Mouse (Mus musculus) stomach, postnatal 0 days (tissue): Measurements from ENCODE around the gene Ppp2r2c.

Source experiments
- CTCF ChIP-seq: IDR thresholded peaks from 2 replicates; pipeline ENCODE4 v1.5.1; 2016; ENCODE audit warnings: antibody characterized with exemption, low read depth, mild to moderate bottlenecking, moderate library complexity
- EP300 ChIP-seq: optimal IDR thresholded peaks from 2 replicates; pipeline ENCODE3; 2016; ENCODE audit warnings: antibody characterized with exemption

DNA sequence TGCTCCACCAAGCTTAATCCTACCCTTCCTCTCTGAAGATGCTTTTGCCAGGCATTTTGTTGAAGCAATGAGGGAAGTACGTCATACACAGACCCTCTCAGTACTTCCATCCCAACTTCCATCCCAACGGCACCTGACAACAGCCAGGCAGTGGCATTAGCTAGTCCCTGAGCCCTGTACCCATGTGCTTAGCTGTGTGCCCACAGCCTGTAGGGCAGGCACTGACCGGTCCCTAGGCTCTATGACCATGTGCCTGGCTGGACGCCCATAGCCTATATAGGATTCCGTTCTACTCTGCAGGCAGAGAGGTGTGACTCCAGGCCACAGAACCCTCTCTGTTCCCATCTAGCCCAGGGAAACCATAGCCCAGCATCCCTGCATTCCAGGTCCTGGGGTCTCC lies 69.7 kb downstream of the Ppp2r2c start:
- TF ChIP-seq CTCF (no peak), EP300 (no peak)
